In genomic region chr3:62402466-62402865, GRCm38 (mm10) we compare ENCODE assay signal across 23 mouse cellular contexts.
DNase-seq lines count a peak whose midpoint lies in the region; ATAC-seq and TF ChIP-seq lines count a peak whose summit lies in the region.
"Had no signal": no experiment of that assay in that cellular context is flagged by ENCODE, and none has a peak within 500 bp of the region (broad histone marks: within the 10 kb centered on the region; RNA-seq: fewer than 3 reads in every experiment).

No protein-coding gene starts in this region.

- H3K4me2 ChIP-seq in liver, postnatal 0 days (ENCODE audit: low read depth, low read length) = no peak overlapping the region

- H3K4me3 ChIP-seq in layer of hippocampus, adult 2 months = no peak overlapping the region
- H3K4me3 ChIP-seq in liver, postnatal 0 days (ENCODE audit: low read depth, low read length) = no peak overlapping the region

- DNase-seq in layer of hippocampus, adult 2 months (ENCODE audit: low spot score in 2 of 2) = no peak
- no peak for DNase-seq in layer of hippocampus, postnatal 10 days (ENCODE audit: low spot score in 2 of 2)
- peak; percentile 20 for DNase-seq in brain, adult 2 months (ENCODE audit: low read depth, low spot score)
- peak; percentile 83 for DNase-seq in fat pad, adult 2 months (ENCODE audit: extremely low read depth, low read depth, low spot score)
- DNase-seq in gonadal fat pad, adult 2 months (ENCODE audit: low read depth) = peak; percentile 59
- no peak for DNase-seq in left cerebral cortex, adult 9 months (ENCODE audit: low spot score in 2 of 2)
- DNase-seq in thymus, adult 18-20 months = no peak
- DNase-seq in liver, postnatal 0 days = no peak
- DNase-seq: adrenal gland, adult 2 months; adrenal gland, adult 8-10 months; adrenal gland, postnatal 10 days; adrenal gland, postnatal 14 days; adrenal gland, postnatal 25 days; adrenal gland, postnatal 36 days; B cell, adult 2 months; cerebellum, adult 11 months; cerebellum, adult 11-12 months; cerebellum, adult 18-20 months had no signal

- no peaks in the 10 kb centered on the region for H3K4me1 ChIP-seq in liver, postnatal 0 days (ENCODE audit: insufficient read depth)

- no peak for TF ChIP-seq CTCF in layer of hippocampus, adult 2 months (conservative IDR thresholded peaks at IDR 0.05)
- no peak for TF ChIP-seq CTCF in liver, postnatal 0 days (IDR thresholded peaks at IDR 0.05; ENCODE audit: low read depth)

- ATAC-seq in liver, postnatal 0 days = no peak
- ATAC-seq: activated CD4-positive, CD25-positive, alpha-beta regulatory T cell, adult 4 months; CD4-positive, CD25-positive, alpha-beta regulatory T cell, adult 4 months; Patski had no signal

- H3K9ac ChIP-seq in liver, postnatal 0 days (replicated peaks) = no peak overlapping the region

- H3K36me3 ChIP-seq in liver, postnatal 0 days (replicated peaks; ENCODE audit: insufficient read depth, low read length) = no peaks in the 10 kb centered on the region
- H3K36me3 ChIP-seq: G1E had no signal

- WGBS in liver, postnatal 0 days (ENCODE audit: insufficient replicate concordance) = 80% methylated on average over 2 of the region's 2 CpGs

- TF ChIP-seq EP300 in liver, postnatal 0 days (IDR thresholded peaks at IDR 0.05; ENCODE audit: low read depth) = no peak

- H3K9me3 ChIP-seq in liver, postnatal 0 days (ENCODE audit: low read length) = no peaks in the 10 kb centered on the region
- H3K9me3 ChIP-seq: G1E had no signal

- no peaks in the 10 kb centered on the region for H3K27me3 ChIP-seq in liver, postnatal 0 days (ENCODE audit: insufficient read depth, low read length)
- H3K27me3 ChIP-seq: CH12.LX had no signal

- H3K27ac ChIP-seq in layer of hippocampus, adult 2 months = peak overlapping the region; percentile 70; the same call in 1 of the 2 replicates
- no peak overlapping the region for H3K27ac ChIP-seq in liver, postnatal 0 days (ENCODE audit: low read depth)

Comparison
In these comparisons a context has a peak if more than half of its experiments do, and no peak if none do; other contexts are left out.
1. DNase-seq: peak in brain, adult 2 months (single experiment), fat pad, adult 2 months (single experiment) and gonadal fat pad, adult 2 months (single experiment); none in layer of hippocampus, adult 2 months (0 of 2), layer of hippocampus, postnatal 10 days (0 of 2), left cerebral cortex, adult 9 months (0 of 2), thymus, adult 18-20 months (0 of 2) and liver, postnatal 0 days (single experiment).